Mouse (Mus musculus) urinary bladder, postnatal 4 days (tissue): ENCODE results near the gene Tdgf1.

Experiments used
- DNase-seq, 2 experiments: peaks; one replicate each; pipeline ENCODE4 v3.0.0; 2021 to 2022; ENCODE audit warnings: low spot score in 2 of 2

Tdgf1 gene

DNA sequence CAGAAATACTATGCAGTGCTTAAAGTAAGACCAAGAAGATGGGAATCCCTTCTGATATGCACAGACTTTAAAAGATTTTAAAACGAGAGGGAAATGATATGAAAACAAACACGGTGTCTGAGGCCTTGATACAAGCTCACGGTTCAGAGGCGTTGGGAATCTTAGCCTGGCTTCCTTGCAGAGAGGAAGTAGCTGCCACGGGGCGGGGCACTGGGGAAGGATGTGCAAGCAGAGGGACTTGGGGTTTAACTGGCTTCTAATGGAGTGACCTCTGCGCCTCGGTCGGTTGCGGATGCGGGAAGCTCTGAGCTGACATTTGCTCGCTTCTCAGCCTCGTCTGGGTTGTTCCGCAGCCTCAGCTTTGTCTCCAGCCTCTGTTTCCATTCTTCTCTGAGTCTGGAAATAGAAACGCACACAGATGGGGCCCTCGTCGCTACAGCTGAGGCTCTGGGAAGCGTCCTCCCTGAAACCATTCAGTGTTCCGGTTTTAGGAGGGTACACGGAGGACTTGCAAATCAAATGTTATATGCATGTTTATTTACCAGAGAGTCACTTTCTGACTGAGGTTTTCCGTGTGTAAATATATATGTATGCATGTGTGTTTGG is 31.2 kb downstream of the Tdgf1 start:
- DNase-seq: no peak

DNA sequence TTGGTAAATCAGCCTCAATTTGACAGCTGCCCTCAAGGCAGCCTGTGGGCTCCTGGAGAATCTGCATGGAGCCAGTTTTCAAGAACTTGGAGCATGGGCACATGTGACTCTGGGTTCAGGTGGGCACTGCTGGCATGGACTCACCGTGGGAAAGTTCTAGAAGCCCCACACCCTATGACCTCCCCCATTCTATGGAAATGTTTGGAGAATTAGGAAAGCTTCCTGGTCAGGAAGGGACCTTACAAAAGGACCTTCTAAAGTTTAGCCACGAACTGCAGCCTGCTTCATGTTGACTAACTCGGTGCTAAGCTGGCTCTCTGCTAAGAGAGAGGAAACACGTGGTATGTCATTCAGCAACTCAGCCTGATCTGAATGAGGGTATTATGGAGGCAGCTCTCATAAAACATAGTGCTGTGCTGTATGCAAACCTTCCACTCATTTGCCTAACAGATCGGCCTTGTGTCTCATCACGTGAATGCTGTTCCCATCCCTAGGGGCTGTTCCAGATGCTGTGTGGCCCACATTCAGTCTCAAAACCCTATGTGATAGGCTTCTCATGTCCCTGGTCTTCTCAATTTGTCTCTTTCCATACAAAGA is 36.5 kb downstream of the Tdgf1 start:
- no peak for DNase-seq

DNA sequence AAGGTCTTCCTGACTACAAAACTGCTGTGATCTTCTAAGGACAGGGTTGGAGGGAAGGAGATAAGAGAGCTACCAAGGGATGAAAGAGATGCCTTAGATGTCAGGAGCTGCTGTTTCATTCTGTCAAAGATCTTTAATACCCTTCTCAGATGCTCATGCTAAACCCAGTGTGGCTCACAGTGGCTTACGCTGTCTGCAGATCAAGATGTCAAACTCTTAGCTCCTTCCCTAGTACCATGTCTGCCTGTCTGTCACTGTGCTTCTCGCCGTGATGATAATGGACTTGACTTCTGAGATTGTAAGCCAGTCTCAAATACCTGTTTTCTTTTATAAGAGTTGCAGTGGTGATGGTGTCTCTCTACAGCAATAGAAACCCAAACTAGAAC is 37.3 kb downstream of the Tdgf1 start:
- DNase-seq: no peak

DNA sequence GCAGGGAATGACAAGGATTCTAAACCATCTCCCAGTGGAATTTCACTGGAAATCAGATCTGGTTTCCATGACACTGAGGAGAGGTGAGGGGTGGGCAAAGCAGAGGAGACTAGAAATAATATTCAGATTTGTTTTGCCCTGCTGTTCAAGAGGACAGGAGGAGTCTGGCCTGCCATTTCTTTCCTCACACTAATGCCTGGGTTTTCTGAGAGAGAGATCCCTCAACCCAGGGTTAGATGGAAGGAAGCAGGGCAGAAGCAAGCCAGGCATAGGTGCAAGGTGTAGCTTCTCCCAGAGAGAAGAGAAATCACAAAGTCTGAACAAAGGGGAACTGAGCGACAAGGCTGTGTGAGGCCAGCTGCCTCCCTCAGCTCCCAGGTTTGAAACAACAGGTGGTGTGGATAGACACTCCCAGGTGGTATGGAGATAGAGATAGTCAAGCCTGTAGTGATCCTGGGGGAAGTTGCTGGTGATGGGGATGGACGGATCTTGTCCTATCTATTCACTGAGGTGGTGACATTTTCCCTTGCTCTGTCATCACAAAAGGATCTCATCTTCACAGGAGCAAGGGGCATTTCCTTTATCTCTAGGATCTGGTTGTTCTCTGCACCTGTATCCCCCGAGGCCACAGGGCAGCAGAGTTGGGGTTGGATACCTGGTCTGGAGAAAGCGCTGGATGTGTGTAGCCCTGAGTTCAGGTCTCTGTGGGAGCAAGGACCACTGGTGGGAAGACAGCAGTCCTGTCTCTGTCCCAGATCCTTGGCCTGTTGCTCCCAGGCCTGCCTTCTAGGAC is 37.9 kb downstream of the Tdgf1 start:
- no peak for DNase-seq

DNA sequence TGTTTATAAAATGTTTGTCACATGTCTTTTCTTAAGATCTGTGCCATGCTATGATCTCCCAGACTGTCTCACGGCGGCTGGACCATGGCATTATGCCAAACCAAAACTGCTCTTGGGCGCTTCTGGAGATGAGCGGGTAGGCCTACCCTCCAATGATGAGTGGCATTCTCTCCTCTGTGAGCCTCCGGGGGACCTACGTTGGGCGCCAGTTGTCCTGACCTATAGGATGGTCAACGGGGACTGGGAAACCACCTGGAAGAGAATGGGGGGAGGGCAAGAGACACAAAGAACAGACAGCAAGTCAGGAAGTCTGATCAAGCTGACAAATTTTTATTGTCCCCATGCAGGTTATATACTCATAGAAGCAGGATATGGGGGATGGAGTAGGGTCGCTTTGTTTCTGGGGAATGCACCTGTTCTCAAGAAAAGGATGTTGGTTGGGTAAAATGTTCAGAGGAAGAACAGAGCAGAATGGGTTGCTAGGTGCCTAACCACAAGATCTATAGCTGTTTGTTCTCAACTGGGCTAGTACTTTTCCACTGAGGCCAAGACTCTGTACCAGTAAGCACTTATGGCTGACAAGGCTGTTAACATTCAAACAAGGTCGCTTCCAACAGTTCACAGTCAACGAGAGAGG is 38.6 kb downstream of the Tdgf1 start:
- DNase-seq: no peak

DNA sequence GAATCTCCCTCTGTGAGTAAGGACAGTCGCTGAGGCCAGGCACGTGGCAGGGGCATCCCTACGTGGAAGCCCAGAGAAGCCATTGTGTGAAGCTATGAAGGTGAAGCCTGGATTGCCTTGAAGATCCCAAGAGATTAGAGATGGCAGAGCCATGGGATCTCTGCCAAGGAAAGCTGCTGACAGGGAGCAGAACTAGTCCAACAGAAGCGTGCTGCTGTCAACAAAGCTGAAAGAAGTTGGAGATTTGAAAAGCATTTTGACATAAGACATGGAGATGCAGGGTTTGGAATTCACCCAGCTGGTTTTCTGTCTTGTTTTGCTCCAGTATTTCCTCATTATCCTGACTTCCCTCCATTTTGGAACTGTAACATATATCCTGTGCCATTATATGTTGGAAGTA is 43.7 kb downstream of the Tdgf1 start:
- DNase-seq: no peak

DNA sequence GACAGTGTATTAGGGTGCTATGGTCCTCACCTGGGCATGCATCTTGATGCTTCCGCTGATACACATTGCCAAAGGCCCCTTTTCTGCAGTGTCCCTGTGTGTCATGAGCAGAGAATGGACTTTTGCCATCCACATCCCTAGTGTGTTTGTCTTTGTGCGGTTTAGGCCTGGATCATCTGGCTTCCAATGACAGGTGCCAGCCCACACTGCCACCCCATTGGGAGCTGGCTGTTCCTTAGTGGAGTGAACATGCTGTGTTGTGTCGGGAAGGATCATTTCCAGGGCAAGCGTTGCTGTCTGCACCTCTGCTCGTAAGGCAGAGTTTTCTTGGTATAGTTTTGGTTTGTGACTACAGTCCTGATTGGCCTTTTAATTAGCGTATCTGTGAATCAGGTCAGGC is 44.8 kb downstream of the Tdgf1 start:
- DNase-seq: no peak

DNA sequence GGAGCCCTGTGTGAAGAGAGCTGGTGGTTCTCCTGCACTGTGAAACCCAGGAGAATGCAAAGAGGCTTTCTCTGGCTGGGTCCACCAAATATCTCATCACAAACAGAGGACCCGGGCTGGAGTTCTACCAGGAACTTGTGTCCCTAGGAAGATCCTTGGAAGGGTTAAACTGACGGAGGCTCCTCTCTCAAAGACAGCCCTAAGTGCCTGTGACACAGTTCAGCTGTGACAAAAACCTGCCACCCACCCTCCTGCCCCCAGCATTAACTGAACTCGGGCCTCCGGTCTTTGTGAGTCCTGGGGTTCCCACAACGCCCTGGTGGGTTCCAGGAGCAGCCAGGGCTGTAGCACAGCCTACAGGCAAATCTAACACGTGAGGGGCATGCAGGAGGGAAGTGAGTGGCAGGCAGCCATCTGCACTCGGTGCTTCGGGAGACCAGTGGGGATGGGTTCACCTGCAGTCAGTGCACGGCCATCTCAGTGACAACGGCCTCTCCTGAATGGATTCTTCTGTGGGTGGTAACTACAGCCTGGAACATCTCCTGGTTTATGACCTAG is 46.4 kb downstream of the Tdgf1 start:
- DNase-seq: no peak

DNA sequence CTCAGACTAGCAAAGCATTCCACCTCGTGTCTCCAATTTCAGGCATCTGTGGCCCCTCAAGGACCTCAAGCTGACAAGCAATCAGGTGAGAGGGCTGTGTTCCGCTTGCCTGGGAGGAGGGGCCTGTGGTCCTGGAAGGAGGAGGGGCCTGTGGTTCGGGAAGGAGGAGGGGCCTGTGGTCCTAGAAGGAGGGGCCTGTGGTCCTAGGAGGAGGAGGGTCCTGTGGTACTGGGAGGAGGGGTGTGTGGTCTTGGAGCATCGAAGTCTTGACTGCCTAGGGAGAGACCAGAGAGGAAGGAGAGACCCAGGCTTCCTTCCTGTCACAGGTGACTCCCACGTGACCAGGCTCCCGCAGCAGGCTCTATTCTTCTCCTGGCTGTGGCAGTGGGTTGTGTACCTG is 49.4 kb downstream of the Tdgf1 start:
- no peak for DNase-seq

DNA sequence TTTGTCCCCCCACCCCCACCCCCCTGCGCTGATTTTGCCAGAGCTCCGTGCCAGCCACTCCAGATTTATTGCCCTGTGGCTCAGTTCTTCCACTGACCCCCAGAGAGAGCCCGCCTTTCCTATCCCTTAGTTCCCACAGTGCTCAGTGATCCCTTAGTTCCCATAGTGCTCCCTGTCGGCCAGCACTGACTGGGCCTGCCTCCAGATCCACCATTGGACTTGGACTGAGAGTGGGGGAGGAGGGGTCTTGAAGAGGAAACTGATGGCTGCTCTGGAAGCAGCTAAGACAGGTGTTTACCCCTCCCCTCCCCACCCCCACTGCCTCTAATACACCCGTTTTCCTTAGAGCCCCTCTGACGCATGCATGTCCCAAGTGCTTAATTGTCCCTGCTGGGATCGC is 50.0 kb downstream of the Tdgf1 start:
- no peak for DNase-seq

DNA sequence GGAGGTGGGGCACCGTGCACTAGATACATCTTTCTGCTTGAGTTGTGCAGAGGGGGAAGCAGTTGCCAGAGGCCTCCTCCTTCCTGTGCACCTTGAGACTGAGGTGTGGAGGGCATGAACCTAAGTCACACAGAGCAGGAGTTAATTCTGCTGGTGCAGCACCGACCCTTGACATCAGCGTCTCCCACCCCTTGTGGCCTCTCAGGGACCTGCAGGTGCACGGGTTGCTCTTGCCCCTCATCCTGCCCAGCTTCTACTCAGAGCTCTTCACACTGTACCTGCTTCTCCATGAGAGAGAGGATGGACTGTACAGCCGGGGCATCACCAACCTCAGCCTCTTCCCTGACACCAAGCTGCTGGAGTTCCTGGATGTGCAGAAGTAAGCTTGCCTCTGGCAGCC is 50.5 kb downstream of the Tdgf1 start:
- no peak for DNase-seq

DNA sequence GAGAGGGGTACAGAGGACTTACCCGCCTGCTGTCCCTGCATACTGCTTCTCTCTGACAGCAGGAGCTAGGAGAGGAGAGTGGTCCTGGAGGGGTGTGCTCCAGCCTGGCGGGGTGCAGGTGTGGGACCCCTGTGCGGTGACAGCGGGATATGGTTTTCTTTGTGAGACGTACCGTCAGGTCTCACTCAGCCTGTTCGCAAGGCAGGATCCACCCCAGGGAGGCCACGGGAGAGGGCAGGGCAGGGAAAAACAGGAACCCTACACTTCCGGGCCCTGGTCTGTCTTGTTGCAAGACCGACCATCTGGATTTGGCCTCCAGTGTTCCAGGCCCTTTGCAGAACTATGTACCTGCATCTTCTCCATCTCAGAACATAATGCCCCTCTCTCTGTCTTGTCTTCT is 52.5 kb downstream of the Tdgf1 start:
- no peak for DNase-seq

DNA sequence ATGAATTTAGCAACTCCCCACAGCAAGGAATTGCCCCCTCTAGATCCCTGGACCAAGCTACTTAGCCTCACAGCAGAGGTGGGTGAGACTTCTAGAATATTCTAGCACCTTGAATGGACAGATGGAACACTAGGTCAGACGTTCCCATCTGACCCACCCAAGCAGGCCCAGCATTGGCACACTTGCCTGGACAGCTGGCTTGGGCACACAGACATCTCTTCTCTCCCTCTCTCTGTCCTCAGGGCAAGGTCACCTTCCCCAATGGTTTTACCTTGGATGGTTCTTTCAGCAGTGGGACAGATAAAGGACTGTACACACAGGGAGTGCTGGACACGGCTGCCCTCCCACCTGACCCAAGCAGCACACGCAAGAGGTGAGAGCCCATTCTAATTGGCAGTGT is 53.4 kb downstream of the Tdgf1 start:
- DNase-seq: no peak

DNA sequence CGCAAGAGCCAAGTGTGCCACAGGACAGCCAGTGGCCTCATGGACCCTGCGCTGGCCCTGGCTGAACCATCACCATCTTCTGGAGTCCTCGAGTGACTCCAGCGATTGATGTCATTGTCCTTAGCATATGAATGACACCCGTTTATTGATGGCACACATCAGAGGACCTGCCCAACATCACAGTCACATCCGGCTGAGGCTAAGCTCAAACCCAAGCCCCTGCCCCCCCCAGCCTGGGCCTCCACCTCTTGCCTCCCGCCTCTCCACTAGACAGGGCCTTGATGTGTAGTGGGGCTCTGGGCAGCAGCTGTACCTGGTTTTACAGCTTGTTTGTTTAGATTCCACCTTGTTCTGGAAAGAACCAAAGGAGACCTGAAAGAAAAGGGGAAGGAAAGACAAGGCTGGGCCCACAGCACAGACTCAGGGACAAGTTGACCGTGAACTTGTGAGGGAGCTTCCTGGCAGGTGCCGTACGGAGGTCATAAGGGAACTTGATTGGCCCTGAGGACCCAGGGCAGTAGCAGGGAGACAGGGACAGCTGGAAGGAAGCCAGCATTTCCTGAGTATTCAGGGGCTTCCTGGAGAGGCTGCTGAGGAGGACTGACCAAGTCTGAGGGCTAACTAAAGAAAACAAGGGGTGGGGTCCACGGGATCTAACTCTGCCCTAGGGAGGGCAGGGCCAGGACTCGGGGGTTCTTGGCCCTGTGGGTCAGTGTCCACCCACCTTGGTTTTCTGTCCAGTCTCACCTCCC is 54.7 kb downstream of the Tdgf1 start:
- DNase-seq: no peak

DNA sequence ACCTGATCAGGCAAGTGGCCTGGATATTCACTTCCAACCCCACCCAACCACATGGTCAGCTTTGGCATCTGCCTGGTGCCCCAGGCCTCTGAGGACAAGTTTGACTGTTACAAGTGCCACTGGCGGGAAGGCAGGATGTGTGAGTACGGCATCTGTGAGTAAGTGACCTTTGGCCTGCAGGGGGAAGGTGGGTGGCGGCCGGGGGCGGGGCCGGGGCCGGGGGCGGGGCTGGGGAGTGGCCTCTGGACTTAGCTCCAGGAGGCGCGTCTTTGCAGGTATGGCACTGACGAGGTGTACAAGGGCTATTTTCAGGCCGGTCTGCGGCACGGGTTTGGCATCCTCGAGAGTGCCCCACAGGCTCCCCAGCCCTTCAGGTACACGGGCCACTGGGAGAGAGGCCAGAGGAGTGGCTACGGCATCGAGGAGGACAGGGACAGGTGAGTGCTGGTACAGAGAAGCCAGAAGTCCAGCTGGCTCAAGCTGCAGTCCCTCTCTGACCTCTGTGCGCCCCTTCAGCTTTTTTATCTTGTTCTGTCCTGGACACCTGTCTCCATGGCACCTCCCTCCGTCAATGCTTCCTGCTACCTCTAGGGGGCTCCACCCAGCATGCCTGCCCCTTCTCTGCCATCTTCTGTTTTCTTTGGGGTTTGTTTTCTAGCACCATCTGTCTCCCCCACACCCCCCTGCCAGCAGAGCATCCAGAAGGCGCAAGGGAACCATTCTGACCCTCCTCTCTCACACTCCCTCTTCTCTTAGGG is 55.8 kb downstream of the Tdgf1 start:
- DNase-seq: no peak
